Mouse (Mus musculus) kidney, postnatal 4 days (tissue): ENCODE measurements around the gene Gm49378.
A peak's percentile ranks its signal among the peaks of the same experiment; 100 is the strongest.

Experiments
- DNase-seq, 2 experiments: peaks; one replicate each; pipeline ENCODE4 v3.0.0; 2021; ENCODE audit warnings: mixed read lengths in 2 of 2

Gene Gm49378

DNA sequence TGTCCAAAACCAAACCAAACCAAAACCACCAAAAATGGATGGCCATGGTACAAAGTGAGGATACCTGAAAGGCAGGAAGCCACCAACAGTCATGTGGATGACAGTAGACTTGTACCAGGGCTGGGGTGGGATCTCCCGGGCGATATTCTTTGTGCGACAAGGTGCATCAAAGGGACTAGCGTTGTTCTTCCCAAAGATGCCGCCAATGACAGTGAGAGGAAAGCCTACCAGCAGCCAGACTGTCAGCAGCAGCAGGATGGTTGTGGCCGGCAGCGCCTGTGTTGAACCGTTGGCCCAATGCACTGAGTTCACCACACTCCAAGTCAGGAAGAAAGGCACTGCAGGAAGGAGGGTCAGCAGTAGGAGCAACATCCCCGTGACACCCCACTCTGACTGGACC is at the start of gene Gm49378:
Gene Gm49378, minus strand, starts transcription at position 101 of the 400 bp plus-strand sequence.
- DNase-seq, result no peak

DNA sequence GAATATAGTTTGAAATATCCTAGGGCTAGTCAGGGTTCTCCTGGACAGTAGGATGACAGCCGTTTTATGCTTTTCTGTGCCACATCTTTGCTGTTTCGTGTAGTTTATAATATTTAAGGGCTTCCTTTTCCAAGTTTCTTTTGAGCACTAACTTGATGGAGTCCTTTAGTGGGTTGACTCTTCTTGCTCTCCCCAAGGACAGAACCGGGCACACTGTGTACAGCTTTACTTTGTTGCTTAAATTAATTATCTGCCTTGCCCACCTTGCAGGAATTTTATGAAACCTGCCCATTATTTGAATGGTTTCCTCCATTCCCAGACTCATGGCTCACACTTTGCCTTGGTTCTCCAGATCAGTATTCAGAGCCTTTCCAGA is 44.4 kb upstream of the Gm49378 start:
- DNase-seq, result no peak

DNA sequence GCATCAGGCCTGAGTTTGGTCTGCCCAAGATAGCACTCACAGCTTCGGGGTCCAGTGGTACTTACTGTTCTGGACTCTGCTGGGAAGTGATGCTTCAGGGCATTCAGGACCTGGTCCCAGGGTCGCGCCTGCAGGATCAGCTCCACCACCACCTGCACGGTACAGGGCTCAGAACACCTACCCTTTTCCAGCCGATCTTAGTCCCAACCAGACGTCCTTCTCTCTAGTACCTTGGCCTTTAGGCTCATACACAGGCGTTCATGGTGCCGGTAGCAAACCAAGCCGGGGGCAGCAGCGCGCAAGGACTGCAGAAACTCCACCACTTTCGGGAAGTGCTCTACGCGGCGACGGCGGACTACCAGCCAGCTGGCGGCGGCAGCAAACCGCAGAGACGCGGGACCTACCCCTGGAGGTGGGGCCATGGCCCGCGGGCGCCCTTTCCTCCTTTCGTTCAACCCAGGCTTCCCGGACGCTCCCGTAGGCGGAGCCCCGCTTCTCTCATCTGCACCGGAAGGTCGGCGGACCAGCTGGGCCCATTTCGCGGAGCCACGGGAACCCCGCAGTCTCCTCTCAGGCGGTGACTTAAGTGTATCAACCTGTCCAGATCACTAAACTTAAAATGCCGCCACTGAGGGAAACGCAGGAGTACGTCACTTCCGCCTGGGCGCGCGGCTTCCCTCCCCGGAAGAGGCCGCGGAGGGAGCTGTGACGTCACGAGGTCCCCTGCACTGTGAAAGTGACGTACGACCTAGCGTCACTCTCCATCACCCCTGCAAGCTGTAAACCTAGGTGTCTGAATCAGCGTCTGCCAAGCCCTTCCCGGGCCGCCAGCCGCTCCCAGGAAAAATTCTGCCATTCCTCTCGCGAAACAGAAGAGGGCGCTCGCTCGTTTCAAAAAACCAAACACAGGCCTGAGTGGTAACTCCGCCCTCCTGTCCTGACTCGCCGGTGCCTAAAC is 43.7 kb upstream of the Gm49378 start, which contains the start of gene Tinf2:
Gene Tinf2, minus strand, starts transcription at position 661 of the 958 bp plus-strand sequence.
- peak; percentile 94 to 95 for DNase-seq

DNA sequence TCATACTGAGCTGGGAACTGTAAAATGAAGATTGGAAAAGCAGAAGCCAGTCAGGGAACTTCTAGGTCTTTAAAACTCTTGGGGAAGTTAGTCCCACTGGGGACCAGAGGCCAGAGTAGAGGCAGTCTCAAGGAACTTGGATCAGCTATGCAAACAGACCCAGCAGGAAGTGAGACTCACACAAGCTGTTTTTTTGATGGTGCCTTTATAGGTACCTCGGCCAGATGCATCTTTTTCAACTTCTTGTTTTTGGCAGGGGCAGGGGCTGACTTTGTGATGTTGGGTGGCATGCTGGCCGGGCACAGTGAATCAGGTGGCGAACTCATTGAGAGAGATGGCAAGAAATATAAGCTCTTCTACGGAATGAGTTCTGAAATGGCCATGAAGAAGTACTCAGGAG is 39.9 kb upstream of the Gm49378 start:
- no peak for DNase-seq

DNA sequence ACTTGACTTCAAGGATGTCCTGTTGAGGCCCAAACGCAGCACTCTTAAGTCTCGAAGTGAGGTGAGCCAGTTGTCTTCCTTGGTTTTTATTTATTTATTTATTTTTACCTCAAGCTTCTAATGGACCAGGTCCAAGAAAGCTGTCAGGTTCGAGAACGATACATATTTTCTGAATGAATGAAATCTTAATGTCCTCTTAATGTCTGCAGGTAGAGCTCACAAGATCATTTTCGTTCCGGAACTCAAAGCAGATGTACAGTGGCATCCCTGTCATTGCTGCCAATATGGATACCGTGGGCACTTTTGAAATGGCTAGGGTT is 35.0 kb upstream of the Gm49378 start:
- no peak for DNase-seq

DNA sequence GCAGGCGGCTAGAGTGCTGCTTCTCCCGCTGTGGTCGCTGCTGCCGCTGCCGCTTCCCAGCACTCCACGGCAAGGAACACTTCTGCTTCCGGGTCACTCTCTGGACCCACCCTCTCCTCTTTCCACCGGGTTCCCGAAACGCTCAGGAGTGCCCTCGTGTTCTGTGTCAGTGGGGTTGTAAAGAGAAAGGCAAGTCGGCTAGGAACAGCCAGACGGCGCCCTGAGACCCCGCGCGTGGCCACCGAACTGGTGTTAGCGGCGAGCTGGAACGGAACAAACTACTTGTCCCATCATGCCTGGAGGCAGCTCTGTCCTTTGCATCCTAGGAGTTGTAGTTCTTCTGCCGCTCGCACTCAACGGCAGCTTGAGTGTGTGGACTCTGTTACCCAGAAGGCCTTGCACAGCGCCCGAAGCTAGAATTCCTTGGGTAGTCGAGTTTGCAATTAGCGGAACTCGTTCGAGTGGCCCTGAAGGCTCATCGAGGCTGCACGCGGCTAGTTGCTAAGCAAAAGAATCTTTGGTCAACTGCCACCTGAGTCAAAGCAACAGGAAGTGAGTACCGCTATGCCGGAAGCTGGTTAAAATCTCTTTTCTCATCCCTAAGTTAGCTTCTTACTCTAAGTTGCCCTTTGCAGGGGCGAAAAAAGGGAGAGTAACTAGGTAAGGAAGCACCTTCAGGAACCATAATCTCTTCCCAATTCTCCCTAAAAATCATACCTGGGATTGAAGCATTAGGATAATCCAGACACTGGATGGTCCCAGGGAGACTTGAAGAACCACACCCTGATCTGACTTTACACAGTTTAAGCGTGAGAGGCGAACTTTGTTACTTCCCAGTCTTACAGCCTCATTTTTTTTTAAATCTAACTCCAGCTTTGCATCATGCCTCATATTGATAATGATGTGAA is 34.4 kb upstream of the Gm49378 start, which contains the start of the genes Gmpr2 and Nedd8:
Gene Gmpr2, plus strand, starts transcription at position 109 of the 908 bp plus-strand sequence.
Gene Nedd8, minus strand, starts transcription at position 292 of the 908 bp plus-strand sequence.
- peak; percentile 85 to 93 for DNase-seq

DNA sequence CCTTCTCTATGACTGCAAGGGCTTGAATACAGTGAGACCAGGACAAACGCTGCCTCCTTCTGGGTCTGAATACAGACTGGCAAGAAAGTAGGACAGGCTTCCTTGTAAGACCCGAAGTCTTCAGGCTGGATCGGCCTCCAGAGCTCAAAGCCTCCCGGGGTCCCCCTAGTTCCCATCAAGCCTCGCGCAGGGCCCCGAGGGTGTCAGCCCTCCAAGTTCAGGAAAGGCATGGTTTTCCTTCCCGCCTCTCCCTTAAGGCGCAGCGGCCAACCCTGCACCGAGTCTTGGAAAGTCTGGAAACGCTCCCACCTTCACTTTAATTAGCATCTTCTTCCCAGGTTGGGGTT is 33.8 kb upstream of the Gm49378 start:
- DNase-seq, result no peak

DNA sequence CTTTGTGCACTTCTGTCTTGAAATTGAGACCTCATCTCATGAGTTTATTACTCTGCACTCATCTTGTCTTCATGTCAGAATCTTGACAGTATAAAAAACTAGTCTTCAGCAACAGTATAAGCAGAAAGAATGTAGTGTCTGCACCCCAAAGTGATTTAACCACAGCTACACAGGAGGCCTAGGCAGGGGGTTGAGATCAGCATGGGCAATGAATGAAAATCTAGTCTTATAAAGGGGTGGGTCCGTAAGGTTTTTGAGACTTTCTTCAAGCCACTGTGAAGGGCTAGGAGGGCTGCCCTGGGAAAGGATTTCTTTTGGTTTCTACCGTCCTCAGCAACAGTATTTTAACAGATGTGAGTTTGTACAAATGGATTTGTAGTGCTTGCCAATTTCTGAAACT is 22.9 kb upstream of the Gm49378 start:
- DNase-seq, result no peak

DNA sequence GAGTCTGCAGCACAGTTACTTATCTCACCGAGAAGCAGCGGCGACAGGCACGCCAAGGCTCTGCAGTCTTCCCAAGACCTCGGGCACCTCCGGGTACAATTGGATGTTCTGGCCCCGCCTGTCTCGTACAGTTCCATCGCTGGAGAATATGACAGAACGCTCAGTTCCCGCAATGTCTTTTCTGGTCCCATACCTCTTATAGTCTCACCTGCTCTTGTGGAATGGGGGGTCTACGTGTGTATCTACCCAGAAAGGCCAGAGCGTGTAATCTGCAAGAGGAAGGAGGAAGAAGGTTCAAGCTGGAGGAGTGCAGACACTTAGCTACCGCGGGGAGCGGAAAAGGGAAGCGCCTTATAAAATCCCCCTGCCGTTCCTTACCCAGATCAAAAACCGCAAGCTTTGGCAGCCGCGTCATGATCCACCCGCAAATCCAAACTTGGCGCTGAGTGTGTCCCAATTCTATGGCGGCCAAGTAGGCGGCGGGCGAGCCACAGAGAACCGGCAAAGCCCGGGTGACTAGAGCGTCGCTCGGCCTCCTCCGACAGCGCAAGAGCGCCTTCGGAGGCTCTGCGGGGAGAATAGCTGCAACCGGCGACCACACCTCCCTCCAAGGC is 22.4 kb upstream of the Gm49378 start, which contains the start of gene Mdp1:
Gene Mdp1, minus strand, starts transcription at position 549 of the 614 bp plus-strand sequence.
- DNase-seq, result peak; percentile 84 to 90

DNA sequence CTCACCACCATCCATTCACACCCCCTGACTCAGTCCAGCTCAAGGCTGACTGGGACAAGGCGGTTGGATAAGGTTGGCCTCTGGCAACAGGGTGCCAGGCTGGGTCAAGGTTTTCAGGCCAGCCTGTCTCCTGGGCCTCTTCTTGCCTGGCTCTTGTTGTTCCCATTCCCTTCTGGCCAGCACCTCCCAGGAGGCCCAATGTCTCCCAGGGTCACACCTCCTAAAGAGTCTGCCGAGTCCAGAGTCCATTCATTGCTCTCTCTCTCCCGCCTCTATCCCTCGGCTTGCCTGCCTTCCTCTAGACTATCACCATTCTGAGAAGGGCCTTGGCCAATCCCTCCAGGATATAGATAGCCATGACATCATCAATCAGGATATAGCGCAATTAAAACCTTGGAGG is 20.3 kb upstream of the Gm49378 start:
- DNase-seq, result peak in 1 of 2 experiments; percentile 16

DNA sequence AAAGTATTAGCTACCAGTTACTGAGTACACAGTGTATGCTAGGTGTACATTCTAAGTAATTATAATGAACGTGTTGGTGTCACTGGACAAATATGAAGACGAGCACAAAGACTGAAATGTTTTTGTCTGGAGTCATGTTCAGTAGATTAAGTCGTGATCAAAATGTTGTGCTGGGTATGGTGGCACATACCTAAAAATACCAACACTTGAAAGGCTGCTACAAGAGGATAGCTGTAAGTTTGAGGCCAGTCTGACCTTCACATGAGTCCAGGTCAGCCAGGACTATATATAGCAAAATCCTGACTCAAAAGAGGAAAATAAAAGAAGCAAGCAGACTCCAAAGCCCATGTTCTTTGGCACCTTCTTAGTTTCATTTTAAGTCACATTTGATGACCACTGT is 19.2 kb upstream of the Gm49378 start:
- DNase-seq, result no peak

DNA sequence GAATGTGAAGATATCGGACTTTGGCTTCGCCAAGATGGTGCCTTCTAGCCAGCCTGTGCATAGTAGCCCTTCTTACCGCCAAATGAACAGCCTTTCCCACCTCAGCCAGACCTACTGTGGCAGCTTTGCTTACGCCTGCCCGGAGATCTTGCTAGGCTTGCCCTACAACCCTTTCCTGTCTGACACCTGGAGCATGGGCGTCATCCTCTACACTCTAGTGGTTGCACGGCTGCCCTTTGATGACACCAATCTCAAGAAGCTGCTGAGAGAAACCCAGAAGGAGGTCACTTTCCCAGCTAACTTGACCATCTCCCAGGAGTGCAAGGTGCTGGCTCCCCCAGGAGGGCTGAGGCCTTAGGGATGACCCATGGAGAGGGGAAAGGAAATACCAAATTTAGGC is 13.8 kb upstream of the Gm49378 start:
- DNase-seq, result no peak

DNA sequence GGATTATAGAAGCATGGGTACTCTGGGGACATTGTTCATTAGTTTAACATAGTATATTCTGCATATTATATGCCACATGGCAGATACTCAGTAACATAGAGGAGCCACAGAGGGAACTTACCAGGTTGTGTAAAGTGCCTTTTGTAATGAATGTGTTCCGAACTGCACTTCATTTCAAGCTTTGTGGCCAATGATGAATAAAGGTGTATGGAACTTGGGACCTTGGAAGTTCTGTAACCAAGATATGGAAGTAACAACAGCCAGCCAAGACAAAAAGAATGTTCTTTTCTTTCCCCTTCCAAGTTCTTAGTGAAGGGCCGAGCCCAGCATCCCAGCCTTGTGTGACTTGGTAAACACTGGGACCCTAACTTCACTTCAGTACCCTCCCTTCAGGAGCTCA is 12.2 kb upstream of the Gm49378 start, which contains the start of gene Tssk4:
Gene Tssk4, plus strand, starts transcription at position 301 of the 400 bp plus-strand sequence.
- DNase-seq, result no peak

DNA sequence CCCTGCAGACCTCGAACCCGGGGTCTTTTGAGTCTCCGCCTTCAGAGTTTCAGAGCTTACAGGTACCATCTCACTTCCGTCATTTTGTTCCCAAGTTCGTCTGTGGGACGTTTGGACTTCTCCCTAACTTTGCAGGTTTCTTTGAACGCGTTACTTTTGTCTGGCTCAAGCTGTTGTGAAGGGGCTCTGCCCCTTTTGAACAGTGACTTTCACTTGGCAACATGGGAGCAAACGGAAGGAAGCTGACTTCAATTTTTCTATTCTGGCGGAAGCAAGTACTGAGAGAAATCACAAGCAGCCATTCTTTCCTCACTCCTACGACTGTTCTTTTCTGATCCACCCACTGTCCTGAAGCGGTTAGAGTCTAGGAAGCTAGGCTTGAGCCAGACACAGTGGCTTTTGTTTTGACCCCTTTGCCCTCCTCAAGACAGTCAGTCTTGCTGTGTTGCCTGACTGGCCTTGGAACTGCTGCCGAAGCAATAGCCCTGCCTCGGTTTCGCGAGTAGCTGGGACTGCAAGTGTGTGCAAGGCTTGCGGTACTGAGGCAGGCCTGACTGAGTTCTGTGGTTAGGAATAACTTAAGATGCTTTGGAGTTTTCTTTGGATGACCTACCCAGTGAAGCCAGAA is 6.7 kb upstream of the Gm49378 start:
- peak; percentile 28 to 35 for DNase-seq

DNA sequence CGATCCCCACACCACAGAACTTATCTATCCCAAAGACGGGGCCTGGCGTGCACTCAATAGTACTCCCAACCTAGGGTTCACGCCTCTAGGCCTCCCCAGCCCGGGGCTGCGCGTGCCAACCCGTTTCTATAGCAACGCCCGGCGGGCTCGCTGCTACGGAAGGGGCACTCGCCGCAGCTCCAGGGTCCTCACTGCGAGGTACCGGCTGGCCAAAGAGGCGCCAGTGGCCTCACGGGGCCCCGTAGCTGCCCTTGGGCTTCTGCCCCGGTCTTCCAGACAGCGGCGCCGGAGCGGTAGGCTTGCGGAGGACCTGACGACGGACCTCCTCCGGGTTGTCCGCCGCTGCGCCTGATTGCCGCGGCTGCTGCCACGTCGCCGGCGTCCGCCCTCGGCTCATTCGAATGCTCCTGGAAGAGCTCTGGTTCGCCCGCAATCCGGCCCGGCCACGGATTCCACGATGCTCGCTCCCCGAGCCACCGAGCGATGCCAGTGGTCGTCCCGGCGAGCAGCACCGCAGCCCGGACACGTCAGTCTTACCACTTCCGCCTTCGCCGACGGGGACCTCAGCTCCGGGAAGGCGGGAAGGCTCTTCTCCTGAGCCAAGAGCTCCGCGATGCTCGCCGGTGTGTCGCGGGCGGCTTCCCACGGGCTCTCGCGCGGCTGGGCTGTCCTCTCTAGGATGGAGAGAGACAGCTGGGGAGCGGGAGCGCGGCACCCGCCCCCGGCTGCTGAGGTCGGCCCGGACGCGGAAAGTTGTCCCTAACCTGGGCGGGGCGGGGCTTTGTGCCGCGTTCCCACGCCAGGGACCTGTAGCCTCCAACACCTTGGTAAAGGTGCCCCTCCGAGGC is 5.6 kb upstream of the Gm49378 start, which contains the start of gene Tm9sf1:
Gene Tm9sf1, minus strand, starts transcription at position 747 of the 848 bp plus-strand sequence.
- peak; percentile 88 to 93 for DNase-seq

DNA sequence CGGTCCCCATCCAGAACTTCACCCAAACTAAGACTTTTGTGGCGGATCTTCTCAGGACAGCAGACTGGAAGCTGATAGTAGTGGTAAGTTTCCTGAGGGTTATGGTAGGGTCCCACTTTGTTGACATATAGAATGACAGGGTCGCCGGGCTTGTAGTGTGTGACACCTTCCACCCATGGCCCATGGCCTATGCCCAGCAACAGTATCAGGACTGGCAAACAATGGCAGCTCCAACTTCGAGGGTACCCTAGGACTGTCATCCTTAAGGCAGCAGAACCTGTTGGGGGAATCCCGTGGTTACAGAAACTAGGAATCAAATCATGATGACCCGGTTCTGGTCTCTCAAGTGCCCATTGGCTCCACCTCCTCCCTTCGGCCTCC is 5.0 kb upstream of the Gm49378 start:
- DNase-seq, result no peak

DNA sequence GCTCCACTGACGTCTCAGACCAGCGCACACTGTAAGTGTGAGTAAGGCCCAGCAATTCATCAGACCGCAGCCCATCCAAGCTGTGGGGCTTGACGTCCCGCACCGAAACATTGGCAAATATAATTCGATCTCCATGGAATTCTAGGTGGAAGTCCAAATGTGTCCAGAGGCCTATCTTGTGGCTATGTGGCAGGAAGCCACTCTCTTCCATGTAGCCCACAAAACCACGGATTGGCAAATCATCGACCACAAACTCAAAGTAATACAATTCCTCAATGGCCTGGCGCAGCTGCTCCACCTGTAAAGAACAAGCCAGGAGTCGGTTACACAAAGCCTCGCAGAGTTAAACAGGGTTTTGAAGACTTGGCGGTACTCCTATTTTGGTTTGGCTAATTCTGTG is 3.6 kb upstream of the Gm49378 start:
- no peak for DNase-seq

DNA sequence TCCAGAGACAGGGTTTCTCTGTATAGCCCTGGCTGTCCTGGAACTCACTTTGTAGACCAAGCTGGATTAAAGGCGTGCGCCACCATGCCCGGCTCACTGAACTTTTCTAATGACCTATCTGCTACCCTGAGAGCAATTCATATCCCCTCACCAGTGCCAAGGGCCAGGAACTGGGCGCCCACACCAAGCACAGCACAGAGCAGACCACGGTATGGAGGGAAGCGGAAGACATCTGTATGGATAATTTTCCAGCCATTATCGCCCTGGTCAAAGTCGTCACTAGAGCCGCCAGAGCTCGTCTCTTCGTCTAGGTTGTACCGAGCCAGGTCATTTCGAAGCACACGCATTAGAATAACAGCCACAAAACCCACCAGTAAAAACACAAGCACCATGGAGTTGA is 3.1 kb upstream of the Gm49378 start:
- DNase-seq, result no peak

DNA sequence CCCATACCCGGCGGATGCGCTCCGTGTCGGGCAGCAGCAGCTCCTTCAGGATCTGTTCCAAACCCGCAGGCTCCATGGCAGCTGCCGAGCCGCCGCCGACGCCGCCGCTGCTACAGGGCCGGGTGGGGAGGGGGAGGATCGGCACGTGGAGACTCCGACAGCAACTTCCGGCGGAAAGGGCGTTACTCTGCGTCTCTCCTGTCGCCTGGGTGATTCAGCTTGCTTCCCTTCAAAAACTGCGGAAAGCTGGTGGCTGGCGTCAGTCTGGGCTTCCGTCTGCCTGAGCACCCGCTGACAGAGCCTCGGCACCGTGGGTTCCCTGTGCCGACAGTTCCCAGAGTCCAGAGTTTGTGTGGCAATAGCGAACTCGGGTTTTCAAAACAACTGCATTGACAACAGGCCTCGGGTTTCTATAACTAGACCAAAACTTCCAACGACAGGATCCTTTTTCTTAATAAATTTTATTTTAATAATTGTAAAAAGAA is 2.1 kb downstream of the Gm49378 start, which contains the start of gene Ipo4:
Gene Ipo4, minus strand, starts transcription at position 435 of the 485 bp plus-strand sequence.
- DNase-seq, result peak; percentile 91 to 94

DNA sequence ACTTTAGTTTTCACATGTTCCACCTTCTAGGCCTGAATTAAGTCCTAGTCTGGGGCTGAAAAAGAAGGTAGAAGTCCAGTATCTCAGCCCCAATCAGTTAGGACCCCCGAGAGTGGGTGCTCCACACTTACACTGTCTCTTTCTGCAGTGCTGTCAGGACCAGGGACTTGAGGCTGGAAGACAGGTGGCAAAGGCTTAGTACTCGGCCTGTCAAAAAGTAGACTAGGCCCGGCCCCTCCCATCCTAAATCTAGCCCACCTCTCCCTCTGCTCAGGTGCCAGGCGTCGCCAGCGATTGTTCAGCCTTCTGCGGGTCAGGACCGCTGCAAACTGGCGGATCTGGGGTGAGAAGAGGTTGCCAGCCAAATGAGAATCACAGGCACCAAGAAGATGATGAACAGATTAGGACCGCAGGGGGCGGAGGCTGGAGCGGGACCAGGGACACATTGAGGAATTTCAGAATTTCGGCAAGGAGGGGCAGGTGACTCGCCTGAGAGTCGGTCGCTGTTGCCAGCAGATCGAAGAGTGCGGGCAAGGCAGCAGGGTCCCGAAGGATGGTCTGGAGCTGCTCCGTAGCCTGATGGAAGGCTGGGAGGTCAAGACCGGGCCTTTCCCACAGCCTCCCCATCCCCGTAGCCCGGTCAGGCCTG is 2.7 kb downstream of the Gm49378 start:
- DNase-seq, result peak; percentile 56 to 58
